Mouse (Mus musculus): ENCODE measurements at regions not wholly inside any gene's neighbourhood (a gene's known extent, or its start where the extent isn't known, plus 50 kb on each side); places are given as distances from the start of the nearest gene placed in this dataset.

GRCm38 (mm10) chr4:62809048-62809447 lies 156.3 kb upstream of the Zfp618 start:
- no peak for DNase-seq

- DNase-seq, result peak in 1 of 2 experiments; percentile 1
These were observed 145.5 kb upstream of the Zfp618 start for GRCm38 (mm10) chr4:62819889-62820288.

- DNase-seq, result peak in 1 of 2 experiments; percentile 21
These were observed 144.1 kb upstream of the Zfp618 start for GRCm38 (mm10) chr4:62821288-62821687.

- peak; percentile 70 to 80 for DNase-seq
These were observed 142.8 kb upstream of the Zfp618 start for GRCm38 (mm10) chr4:62822568-62822967.

- DNase-seq, result peak in 1 of 2 experiments; percentile 9
These were observed 142.3 kb upstream of the Zfp618 start for GRCm38 (mm10) chr4:62823082-62823481.

GRCm38 (mm10) chr4:62823555-62824250 lies 141.7 kb upstream of the Zfp618 start:
- peak in 1 of 2 experiments; percentile 12 for DNase-seq

- peak in 1 of 2 experiments; percentile 10 for DNase-seq
These were observed 140.8 kb upstream of the Zfp618 start for GRCm38 (mm10) chr4:62824581-62824980.

GRCm38 (mm10) chr4:62825256-62825655 lies 140.1 kb upstream of the Zfp618 start:
- peak in 1 of 2 experiments; percentile 14 for DNase-seq

- peak in 1 of 2 experiments; percentile 3 for DNase-seq
These were observed 136.4 kb upstream of the Zfp618 start for GRCm38 (mm10) chr4:62828963-62829362.

- DNase-seq, result peak; percentile 83 to 84
These were observed 131.4 kb upstream of the Zfp618 start for GRCm38 (mm10) chr4:62833944-62834343.

- DNase-seq, result peak in 1 of 2 experiments; percentile 9
These were observed 128.5 kb upstream of the Zfp618 start for GRCm38 (mm10) chr4:62836875-62837274.

- DNase-seq, result no peak
These were observed 114.8 kb upstream of the Zfp618 start for GRCm38 (mm10) chr4:62850526-62850925.

GRCm38 (mm10) chr4:62853335-62853734 lies 112.0 kb upstream of the Zfp618 start:
- no peak for DNase-seq

GRCm38 (mm10) chr4:62856406-62856805 lies 109.0 kb upstream of the Zfp618 start:
- DNase-seq, result no peak

- peak; percentile 35 to 51 for DNase-seq
These were observed 102.6 kb upstream of the Zfp618 start for GRCm38 (mm10) chr4:62862756-62863155.

GRCm38 (mm10) chr4:62870391-62870983 lies 94.9 kb upstream of the Zfp618 start:
- peak; percentile 44 to 82 for DNase-seq

GRCm38 (mm10) chr4:62872562-62872961 lies 92.8 kb upstream of the Zfp618 start:
- DNase-seq, result no peak

- no peak for DNase-seq
These were observed 91.4 kb upstream of the Zfp618 start for GRCm38 (mm10) chr4:62873986-62874385.

- no peak for DNase-seq
These were observed 87.3 kb upstream of the Zfp618 start for GRCm38 (mm10) chr4:62878063-62878462.

GRCm38 (mm10) chr4:62878927-62879326 lies 86.4 kb upstream of the Zfp618 start:
- DNase-seq, result no peak

GRCm38 (mm10) chr4:62881824-62882223 lies 83.5 kb upstream of the Zfp618 start:
- DNase-seq, result no peak

GRCm38 (mm10) chr4:62882276-62882675 lies 83.1 kb upstream of the Zfp618 start:
- no peak for DNase-seq

GRCm38 (mm10) chr4:62888736-62889135 lies 76.6 kb upstream of the Zfp618 start:
- no peak for DNase-seq

- DNase-seq, result peak in 1 of 2 experiments; percentile 31
These were observed 75.7 kb upstream of the Zfp618 start for GRCm38 (mm10) chr4:62889708-62890107.

All from kidney, postnatal 25 days (tissue).